Mouse (Mus musculus) kidney, embryonic 14.5 days (tissue): ENCODE results near the gene Cacna2d3. TPM values are rescaled to one million over a fixed set of nuclear protein-coding genes. Genes with fewer than 3 reads are reported as not detected.

Experiments
- ATAC-seq: fragments of 200-750 bp; cut with Nextera tagmentation; 2 replicates; pipeline ENCODE4 v1.8.0; 2017; ENCODE audit warnings: moderate number of reproducible peaks, mild to moderate bottlenecking, moderate TSS enrichment, moderate library complexity; ENCODE audit not compliant: low FRiP score, low TSS enrichment
- H3K27ac ChIP-seq: fragments of 300-500 bp; sonication (generic); 2 replicates; pipeline ENCODE4 v1.5.1; 2014; ENCODE audit warnings: low read depth, mild to moderate bottlenecking, low read length, moderate library complexity, mixed read lengths
- H3K27me3 ChIP-seq: fragments of 300-500 bp; sonication (generic); 2 replicates; pipeline ENCODE4 v1.6.1; 2014; ENCODE audit warnings: mild to moderate bottlenecking, low read length; ENCODE audit not compliant: control insufficient read depth, insufficient read depth
- H3K36me3 ChIP-seq: fragments of 300-500 bp; sonication (generic); 2 replicates; pipeline ENCODE4 v1.6.1; 2014; ENCODE audit warnings: low read length, mixed read lengths; ENCODE audit not compliant: control insufficient read depth, insufficient read depth
- H3K4me1 ChIP-seq: fragments of 300-500 bp; sonication (generic); 2 replicates; pipeline ENCODE4 v1.6.1; 2014; ENCODE audit warnings: low read length, mixed read lengths; ENCODE audit not compliant: control insufficient read depth, insufficient read depth
- H3K4me2 ChIP-seq: fragments of 300-500 bp; sonication (generic); replicated peaks from 2 replicates; pipeline ENCODE4 v1.6.1; 2014; ENCODE audit warnings: low read depth, mild to moderate bottlenecking, low read length
- H3K4me3 ChIP-seq: fragments of 300-500 bp; sonication (generic); 2 replicates; pipeline ENCODE4 v1.5.1; 2014; ENCODE audit warnings: mild to moderate bottlenecking, low read length
- H3K9ac ChIP-seq: fragments of 300-500 bp; sonication (generic); 2 replicates; pipeline ENCODE4 v1.6.1; 2014; ENCODE audit warnings: low read depth, mild to moderate bottlenecking, low read length, moderate library complexity
- H3K9me3 ChIP-seq: fragments of 300-500 bp; sonication (generic); 2 replicates; pipeline ENCODE4 v1.6.1; 2016; ENCODE audit warnings: low read length; ENCODE audit not compliant: control insufficient read depth
- WGBS: fragments of 180-500 bp; shearing (Covaris S2); extraction: QIAGEN DNeasy Blood & Tissue Kit; methylation state at CpG from one replicate; pipeline ENCODE4 v1.1.7; 2014; 5-methylcytosine and 5-hydroxymethylcytosine counted together
- polyA plus RNA-seq: library from polyadenylated mRNA; unstranded; fragments of >200 nt; fragmentation: Nextera tagmentation; extraction: Ambion mirVana; gene quantifications from 2 replicates; pipeline ENCODE4 v1.2.1, GENCODE M21; 2014

Cacna2d3 gene
- polyA plus RNA-seq, 1 experiment from 2014 or later = 3.9 TPM

GRCm38 (mm10) chr14:29267233-29267874 is 454.3 kb downstream of the Cacna2d3 start:
- Histone ChIP-seq H3K27me3 (no peaks in the 10 kb centered on the region), H3K4me1 (0 out of 2 replicates have a peak, but pooled peaks cover 5% of the 10 kb centered on the region), H3K9ac (no peak overlapping the region), H3K9me3 (no peaks in the 10 kb centered on the region), H3K4me3 (no peak overlapping the region), H3K27ac (no peak overlapping the region), H3K4me2 (no peak overlapping the region), H3K36me3 (no peaks in the 10 kb centered on the region)
- no peak for ATAC-seq
- WGBS = 44% methylated on average over 5 of the region's 5 CpGs

GRCm38 (mm10) chr14:29260621-29261020 is 461.0 kb downstream of the Cacna2d3 start:
- Histone ChIP-seq H3K4me3 (no peak overlapping the region), H3K4me1 (no peaks in the 10 kb centered on the region), H3K36me3 (no peaks in the 10 kb centered on the region), H3K9me3 (no peaks in the 10 kb centered on the region), H3K27me3 (no peaks in the 10 kb centered on the region), H3K4me2 (no peak overlapping the region), H3K9ac (no peak overlapping the region), H3K27ac (no peak overlapping the region)
- ATAC-seq = no peak
- 94% methylated on average over 1 of the region's 1 CpGs for WGBS

GRCm38 (mm10) chr14:29243516-29243915 is 478.1 kb downstream of the Cacna2d3 start:
- ATAC-seq = no peak
- Histone ChIP-seq H3K27me3 (no peaks in the 10 kb centered on the region), H3K9ac (no peak overlapping the region), H3K9me3 (peaks cover 6% of the 10 kb centered on the region), H3K27ac (no peak overlapping the region), H3K4me1 (no peaks in the 10 kb centered on the region), H3K4me2 (no peak overlapping the region), H3K4me3 (no peak overlapping the region), H3K36me3 (no peaks in the 10 kb centered on the region)
- WGBS = 90% methylated on average over 2 of the region's 2 CpGs

DNA sequence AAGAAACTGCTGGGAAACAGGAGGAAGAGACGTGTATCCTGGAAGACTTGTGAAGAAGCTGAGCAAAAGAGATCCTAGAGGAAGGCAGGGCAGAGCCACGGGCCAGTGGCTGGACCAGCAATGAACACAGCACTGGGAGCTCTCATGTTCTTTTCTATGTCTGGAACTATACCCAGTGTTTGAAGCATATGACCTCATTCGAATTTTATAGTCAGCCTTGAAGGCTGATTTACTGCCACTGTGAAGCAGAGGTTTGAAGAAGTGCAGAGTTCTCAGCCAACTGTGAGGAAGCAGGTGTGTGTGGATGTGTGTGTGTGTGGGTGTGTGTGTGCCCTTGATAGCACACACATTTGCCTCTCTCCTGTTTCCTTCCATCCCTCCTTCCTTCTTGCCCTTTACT is 483.2 kb downstream of the Cacna2d3 start:
- no peak overlapping the region for H3K9ac ChIP-seq
- no peaks in the 10 kb centered on the region for H3K36me3 ChIP-seq
- no peak overlapping the region for H3K27ac ChIP-seq
- no peaks in the 10 kb centered on the region; the same call in 1 of the 2 replicates for H3K9me3 ChIP-seq
- H3K4me3 ChIP-seq = no peak overlapping the region
- H3K4me1 ChIP-seq = no peaks in the 10 kb centered on the region
- ATAC-seq = no peak
- H3K27me3 ChIP-seq = no peaks in the 10 kb centered on the region
- no peak overlapping the region for H3K4me2 ChIP-seq
- WGBS = 24% methylated on average over 3 of the region's 3 CpGs

GRCm38 (mm10) chr14:29228976-29229716 is 492.5 kb downstream of the Cacna2d3 start:
- Histone ChIP-seq H3K27ac (no peak overlapping the region), H3K27me3 (no peaks in the 10 kb centered on the region), H3K9me3 (no peaks in the 10 kb centered on the region), H3K4me2 (no peak overlapping the region), H3K4me1 (no peaks in the 10 kb centered on the region), H3K36me3 (no peaks in the 10 kb centered on the region), H3K4me3 (no peak overlapping the region), H3K9ac (no peak overlapping the region)
- ATAC-seq = no peak
- WGBS = 59% methylated on average over 19 of the region's 19 CpGs

DNA sequence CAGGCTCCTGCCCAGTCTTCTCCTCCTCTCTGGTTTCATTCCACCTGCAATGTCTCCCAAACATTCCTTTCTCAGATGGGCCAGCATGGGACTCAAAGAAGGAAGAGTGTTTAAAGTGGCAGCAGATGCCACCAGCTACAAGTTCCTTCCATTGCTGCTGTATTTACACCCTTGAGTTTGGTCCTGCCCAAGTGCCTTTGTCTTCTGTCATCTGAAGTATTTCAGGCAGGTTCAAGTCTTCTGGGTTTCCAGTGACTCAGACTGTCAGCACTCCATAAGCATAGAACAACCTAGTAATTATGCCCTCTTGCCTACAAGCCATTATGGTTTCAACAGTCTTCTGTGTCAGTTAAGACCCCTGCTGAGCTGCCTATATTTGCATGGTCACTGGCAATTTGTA is 493.2 kb downstream of the Cacna2d3 start:
- H3K9me3 ChIP-seq = no peaks in the 10 kb centered on the region
- H3K4me2 ChIP-seq = no peak overlapping the region
- no peaks in the 10 kb centered on the region for H3K27me3 ChIP-seq
- no peak for ATAC-seq
- H3K27ac ChIP-seq = no peak overlapping the region
- no peaks in the 10 kb centered on the region for H3K4me1 ChIP-seq
- H3K36me3 ChIP-seq = no peaks in the 10 kb centered on the region
- no peak overlapping the region for H3K9ac ChIP-seq
- no peak overlapping the region for H3K4me3 ChIP-seq

GRCm38 (mm10) chr14:29227959-29228358 is 493.7 kb downstream of the Cacna2d3 start:
- Histone ChIP-seq H3K9ac (no peak overlapping the region), H3K27me3 (no peaks in the 10 kb centered on the region), H3K9me3 (no peaks in the 10 kb centered on the region), H3K27ac (no peak overlapping the region), H3K4me3 (no peak overlapping the region), H3K36me3 (no peaks in the 10 kb centered on the region), H3K4me2 (no peak overlapping the region), H3K4me1 (no peaks in the 10 kb centered on the region)
- 79% methylated on average over 2 of the region's 2 CpGs for WGBS
- ATAC-seq = no peak

GRCm38 (mm10) chr14:29225754-29226365 is 495.8 kb downstream of the Cacna2d3 start:
- Histone ChIP-seq H3K9me3 (no peaks in the 10 kb centered on the region), H3K9ac (no peak overlapping the region), H3K27me3 (no peaks in the 10 kb centered on the region), H3K27ac (no peak overlapping the region), H3K36me3 (no peaks in the 10 kb centered on the region), H3K4me3 (no peak overlapping the region), H3K4me1 (no peaks in the 10 kb centered on the region), H3K4me2 (no peak overlapping the region)
- ATAC-seq = no peak
- WGBS = 56% methylated on average over 2 of the region's 2 CpGs

DNA sequence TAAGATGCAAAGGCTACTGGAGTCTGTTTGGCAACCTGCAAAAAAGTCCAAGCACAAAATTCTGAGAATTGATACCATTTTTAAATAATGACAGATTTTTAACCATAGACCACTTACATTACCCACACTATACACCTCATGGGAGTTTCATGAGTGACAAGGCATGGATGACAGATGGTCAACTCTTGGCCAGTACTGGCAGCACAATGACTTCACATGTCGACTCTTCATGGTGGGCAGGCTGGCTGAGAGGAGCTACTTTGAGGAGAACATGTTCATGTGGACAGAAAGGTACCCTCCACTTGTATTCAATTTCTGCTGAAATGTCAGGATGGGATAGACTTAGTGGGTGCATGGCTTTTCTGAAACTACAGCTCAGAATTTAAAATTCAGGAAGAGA is 498.7 kb downstream of the Cacna2d3 start:
- Histone ChIP-seq H3K27ac (no peak overlapping the region), H3K4me1 (no peaks in the 10 kb centered on the region), H3K9ac (no peak overlapping the region), H3K36me3 (no peaks in the 10 kb centered on the region), H3K9me3 (no peaks in the 10 kb centered on the region), H3K27me3 (no peaks in the 10 kb centered on the region), H3K4me2 (no peak overlapping the region), H3K4me3 (no peak overlapping the region)
- 91% methylated on average over 1 of the region's 1 CpGs for WGBS
- no peak for ATAC-seq
